Mouse (Mus musculus) embryo, embryonic 10 days (tissue): ENCODE data around the gene Zfp62.
"Not testable (repeated sequence)": the region's sequence is repeated elsewhere in the genome, so short reads cannot be mapped to it uniquely, and the experiment has no call there.

Source experiments
- DNase-seq: peaks from one replicate; pipeline ENCODE4 v3.0.0-alpha.2; 2015; ENCODE audit warnings: low spot score

Zfp62 gene

DNA sequence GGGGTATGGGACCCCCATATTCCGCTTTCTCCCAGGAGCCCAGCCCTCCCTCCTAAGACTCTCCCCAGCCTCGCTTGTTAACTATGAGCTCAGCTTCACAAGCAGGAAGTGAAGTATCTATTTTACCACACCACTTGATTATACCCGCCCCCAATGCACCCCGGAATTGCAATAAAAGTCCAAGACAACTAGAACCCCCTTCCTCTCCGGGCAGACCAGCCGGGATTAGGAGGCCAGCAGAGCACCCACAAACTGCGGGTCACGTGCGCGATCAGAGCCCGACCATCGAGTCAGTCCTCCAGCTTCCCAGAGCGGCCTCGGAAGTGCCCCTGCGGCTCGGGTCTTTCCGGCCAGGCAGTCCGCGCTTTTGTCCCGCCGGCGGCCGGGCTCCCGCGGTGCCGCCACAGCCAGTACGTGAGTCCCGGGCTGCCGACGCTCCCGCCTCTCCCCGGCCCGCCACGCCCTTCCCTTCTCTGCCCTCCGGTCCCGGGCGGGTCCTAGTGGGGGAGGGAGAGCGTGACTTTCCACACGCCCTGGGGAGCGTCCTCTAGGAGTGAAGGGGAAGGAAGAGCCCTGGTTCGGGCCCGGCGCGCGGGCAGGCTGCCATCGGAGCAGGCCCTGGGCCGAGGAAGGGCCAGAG lies at the start of gene Zfp62:
Gene Zfp62, plus strand, starts transcription at position 164 of the 640 bp plus-strand sequence.
- peak; percentile 95 for DNase-seq

DNA sequence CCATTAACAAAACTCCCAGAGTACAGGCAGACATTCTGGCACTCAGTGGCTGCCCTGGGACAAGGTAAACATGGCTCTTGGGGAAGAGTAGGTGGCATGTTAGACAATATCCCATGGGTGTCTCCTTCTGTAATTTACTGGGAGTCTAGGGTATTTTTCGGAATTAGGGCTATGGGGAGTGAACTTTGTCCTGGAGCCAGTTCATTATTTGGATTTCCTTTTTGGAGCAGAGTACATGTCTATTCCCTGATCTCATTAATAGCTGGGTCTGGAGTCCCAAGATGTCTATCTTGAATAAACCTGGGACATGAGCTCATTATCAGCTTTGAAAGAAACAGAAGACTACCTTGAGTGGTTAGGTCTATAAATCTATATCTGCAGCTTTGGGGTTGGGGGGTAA lies 49.0 kb upstream of the Zfp62 start, which contains the start of gene Olfr1394:
Gene Olfr1394, plus strand, starts transcription at position 301 of the 400 bp plus-strand sequence.
- no peak for DNase-seq

DNA sequence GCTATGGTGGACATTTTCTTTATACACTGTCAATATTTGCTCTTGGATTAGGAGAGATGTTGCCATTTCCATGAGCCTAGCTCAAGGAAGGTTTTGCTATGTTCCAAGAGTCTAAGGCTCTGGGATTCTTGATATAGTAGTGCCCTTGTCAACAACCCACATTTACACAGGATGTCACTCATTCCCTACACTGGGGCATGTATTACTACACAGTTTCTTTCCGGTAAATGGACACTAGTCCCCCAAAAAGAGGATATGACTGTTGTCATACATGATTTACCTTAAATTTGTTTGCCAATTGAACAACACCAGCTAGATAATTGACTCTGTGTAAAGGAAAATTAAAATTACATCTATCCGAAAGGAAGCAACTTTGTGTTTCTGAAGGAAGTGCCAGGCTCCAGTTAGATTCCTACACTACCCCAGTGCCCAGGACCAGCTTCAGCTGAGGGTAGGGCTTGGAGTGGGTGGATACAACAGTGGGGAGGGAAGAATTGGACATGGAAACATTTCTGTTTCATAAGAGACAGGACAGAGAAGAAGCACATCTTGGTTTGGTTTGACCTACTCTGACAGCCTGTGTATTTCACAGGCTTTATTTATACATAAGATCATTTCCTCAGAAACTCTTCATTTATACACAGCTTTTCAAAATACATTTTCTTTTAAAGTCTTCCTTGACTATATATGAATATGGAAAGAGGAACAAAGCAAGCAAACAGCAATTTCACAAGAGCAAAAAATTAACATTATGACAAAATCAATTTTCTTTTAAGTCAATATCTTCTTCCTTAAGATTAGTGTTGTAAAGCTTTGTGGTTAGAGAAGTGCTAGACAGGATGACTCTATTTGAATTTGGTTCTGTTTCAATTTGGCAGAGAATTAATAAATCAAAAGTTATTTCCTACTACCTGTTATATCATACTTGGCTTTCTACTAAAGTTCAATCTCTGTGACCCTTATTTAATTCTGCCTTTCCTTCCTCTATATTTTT lies 46.0 kb upstream of the Zfp62 start:
- DNase-seq, result no peak

DNA sequence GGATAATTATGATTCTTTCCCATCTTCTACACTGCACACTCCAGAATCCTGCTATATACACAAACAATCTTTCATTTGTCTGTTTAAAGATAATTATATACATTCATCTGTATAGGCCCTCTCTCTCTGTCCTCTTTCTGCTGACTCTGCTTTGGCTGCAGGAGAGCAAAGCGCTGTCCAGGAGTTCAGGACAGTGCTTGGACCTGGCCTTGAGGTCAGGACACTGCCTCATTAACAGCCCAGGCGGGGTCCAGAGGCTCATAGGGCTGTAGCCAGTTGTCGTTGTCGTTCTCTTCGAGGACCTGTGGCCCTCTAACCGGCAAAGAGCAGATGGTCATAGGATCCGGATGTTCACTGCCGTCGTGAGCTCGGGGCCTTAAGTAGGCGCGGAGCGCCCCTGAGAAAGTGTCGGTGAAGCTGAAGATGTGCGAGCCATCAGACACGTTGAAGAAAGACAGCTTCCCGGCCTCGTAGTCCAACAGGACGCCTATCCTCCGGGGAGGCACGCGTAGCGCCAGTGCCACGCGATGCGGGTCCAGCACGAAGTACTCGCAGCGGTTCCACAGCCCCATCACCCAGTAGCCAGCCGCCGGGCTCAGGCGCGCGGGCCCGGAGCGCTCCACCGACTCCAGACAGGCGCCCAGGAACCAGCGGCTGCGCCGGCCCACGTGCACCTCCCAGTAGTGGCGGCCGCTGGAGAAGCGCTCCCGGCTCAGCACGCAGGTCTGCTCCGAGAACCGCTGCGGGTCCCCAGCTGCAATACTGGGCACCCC lies 34.1 kb upstream of the Zfp62 start:
- peak; percentile 31 for DNase-seq

DNA sequence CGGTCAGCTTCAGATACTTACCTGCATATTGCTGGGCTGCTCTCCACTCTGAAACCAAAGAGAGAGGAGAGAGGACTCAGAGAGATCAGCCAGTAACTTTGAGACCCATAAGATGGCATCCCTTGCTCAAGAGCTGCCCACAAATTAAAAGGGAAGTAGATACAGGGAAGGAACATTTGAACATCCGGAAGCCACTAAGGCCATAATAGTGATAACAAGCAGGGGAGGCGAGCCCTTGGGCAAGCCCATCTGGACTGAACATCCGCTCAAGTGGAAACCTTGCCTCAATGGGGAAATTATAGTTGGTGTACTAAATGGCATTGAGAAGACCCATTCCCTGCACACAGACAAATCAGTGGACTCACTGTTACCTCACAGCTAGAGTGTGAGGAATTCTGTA lies 32.5 kb upstream of the Zfp62 start:
- no peak for DNase-seq

- DNase-seq, result no peak
Observed at GRCm38 (mm10) chr11:49175345-49175744, 27.7 kb upstream of the Zfp62 start.

GRCm38 (mm10) chr11:49176047-49176779 lies 26.9 kb upstream of the Zfp62 start:
- DNase-seq, result not testable (repeated sequence)

GRCm38 (mm10) chr11:49183172-49183571 lies 19.9 kb upstream of the Zfp62 start:
- DNase-seq, result no peak

DNA sequence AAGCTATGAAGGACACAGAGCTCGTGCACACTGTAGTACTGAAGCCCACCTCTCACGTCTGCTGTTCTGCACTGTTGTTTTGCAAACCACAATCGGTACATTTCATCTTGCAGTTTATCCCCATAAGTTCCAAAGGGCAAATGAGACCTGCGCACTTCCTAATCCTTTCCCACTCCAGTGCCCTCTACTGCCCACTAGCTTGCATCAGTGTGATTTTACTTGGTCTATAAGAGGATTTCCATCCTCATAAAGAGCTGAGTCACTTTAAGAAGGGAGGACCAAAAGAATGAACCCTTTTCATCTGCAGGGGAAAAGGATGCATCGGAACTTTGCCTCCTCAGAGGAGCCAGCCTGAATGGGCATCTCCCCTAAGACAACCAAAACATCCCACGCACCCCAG lies 16.6 kb upstream of the Zfp62 start:
- no peak for DNase-seq

- DNase-seq, result no peak
Observed at GRCm38 (mm10) chr11:49186955-49187488, 16.1 kb upstream of the Zfp62 start, which contains the start of gene Btnl9. Btnl9 (minus strand) TSS chr11:49187159.

GRCm38 (mm10) chr11:49187701-49188100 lies 15.4 kb upstream of the Zfp62 start:
- DNase-seq, result no peak

DNA sequence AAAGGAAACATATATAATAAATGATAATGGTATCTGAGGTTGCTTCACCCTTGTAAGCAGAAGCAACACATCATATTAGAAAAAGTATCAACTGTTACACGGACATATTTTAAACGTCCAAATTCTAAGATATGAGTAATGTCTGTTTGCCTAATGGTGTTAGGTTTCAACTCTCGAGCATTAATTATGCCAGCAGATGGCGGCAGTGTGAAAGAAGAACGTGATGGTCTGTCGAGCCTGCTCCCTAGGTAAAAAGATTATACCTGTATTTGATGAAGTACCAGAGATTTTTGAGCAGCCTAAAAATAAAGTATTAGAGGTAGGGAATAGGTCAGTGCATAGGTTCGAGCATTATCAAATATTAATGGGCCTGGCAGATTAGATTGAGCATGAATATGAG lies 13.4 kb upstream of the Zfp62 start:
- peak; percentile 67 for DNase-seq

- no peak for DNase-seq
Observed at GRCm38 (mm10) chr11:49191083-49191482, 12.0 kb upstream of the Zfp62 start.

GRCm38 (mm10) chr11:49194771-49195170 lies 8.3 kb upstream of the Zfp62 start:
- DNase-seq, result not testable (repeated sequence)

DNA sequence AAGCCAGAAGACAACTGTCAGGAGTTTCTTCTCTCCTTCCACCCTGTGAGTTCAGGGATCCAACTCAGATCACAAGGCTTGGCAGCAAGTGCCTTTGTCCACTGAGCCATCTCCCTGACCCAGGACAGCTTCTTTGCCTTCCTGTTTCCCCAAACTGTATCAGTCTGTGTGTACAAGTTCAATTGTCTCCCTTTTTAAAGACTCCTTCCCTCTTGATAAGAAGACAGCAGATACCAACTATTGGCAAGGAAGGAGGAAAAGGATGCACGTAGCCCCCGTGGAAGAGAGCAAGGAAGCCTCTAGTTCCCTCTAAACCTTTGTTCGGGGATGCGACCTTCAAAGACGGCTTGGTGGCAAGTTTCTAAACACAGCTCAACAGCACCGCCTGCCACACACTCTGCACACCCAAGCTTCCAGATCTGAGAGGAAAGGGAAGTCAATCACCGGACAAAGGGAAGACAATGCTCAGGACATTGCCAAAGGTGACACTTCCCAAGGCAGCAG lies 7.2 kb upstream of the Zfp62 start:
- DNase-seq, result no peak

GRCm38 (mm10) chr11:49200666-49201065 lies 2.4 kb upstream of the Zfp62 start:
- no peak for DNase-seq

GRCm38 (mm10) chr11:49201142-49201541 lies 1.9 kb upstream of the Zfp62 start:
- no peak for DNase-seq

DNA sequence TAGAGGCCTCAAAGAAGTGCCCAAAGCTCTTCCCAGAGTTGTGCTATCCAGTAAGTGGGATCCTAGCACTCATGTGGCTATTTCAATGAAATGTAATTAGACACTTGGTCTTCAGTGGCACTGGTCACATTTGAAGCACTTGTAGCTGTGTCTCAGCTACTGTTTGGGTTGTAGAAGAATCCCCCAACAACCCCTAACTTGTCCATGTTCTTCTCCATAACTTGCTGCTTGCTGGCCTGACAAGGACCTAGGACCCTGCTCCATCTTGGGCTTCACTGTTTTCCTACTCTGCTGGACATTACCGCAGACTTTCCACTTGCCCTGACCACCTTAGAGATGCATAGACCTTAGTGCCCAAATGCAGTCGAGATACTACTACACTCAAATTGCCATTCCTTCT lies 1.0 kb upstream of the Zfp62 start:
- DNase-seq, result no peak

DNA sequence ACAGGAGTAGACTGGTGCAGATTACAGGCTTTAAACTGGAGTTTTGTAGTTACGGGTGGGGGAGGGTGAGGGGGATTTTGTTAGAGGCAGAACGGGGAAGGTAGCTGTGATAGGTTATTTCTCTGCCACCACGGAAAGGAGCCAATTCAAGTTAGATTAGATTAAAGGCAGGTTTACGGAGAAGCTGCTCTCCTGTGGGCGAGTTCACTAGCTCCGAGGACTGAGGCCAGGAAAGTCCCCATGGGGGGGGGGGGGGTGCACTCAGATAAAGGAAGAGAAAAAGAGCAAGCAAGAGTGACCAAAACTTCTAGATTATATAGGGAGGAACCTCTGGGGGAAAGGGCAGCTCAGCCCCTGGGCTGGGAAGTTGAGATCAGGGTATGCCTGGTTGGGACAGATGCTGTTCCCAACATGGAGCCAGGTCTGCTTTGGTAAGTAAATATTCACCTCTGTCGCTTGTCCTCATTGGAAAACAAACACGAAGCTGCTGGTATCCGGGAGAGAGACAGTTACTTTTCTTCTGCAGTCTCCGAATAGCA lies 500 bp upstream of the Zfp62 start:
- peak; percentile 17 for DNase-seq

- DNase-seq, result peak; percentile 63
Observed at GRCm38 (mm10) chr11:49203771-49204497, 842 bp downstream of the Zfp62 start.
